Mouse (Mus musculus) left cerebral cortex, postnatal 25 days (tissue): ENCODE measurements at regions not wholly inside any gene's neighbourhood (a gene's known extent, or its start where the extent isn't known, plus 50 kb on each side); places are given as distances from the start of the nearest gene placed in this dataset.

Experiments
- DNase-seq, 2 experiments: peaks; one replicate each; pipeline ENCODE4 v3.0.0; 2022; ENCODE audit warnings: low spot score in 2 of 2, mixed read lengths in 1 of 2
- intact Hi-C: fragments of 180-260 bp; cut with DNase I; formaldehyde crosslinking; loops from one replicate; pipeline ENCODE4 v1.15.1; 2025

GRCm38 (mm10) chr7:136660401-136660800, 234.0 kb upstream of the Mgmt start:
- DNase-seq: no peak
- intact Hi-C loops: no loop called here

- intact Hi-C loops: no loop called here
Observed at GRCm38 (mm10) chr7:136664424-136665082, 229.9 kb upstream of the Mgmt start.

GRCm38 (mm10) chr7:136665901-136666300, 228.5 kb upstream of the Mgmt start:
- intact Hi-C loops: no loop called here
- DNase-seq: no peak

More at GRCm38 (mm10) chr7:136664424-136665082, 229.9 kb upstream of the Mgmt start:
- no peak for DNase-seq

- intact Hi-C loops: no loop called here
Observed at GRCm38 (mm10) chr7:136666707-136667106, 227.7 kb upstream of the Mgmt start.

GRCm38 (mm10) chr7:136670675-136671074, 223.7 kb upstream of the Mgmt start:
- DNase-seq: no peak

More at GRCm38 (mm10) chr7:136666707-136667106, 227.7 kb upstream of the Mgmt start:
- no peak for DNase-seq

GRCm38 (mm10) chr7:136674159-136674558, 220.3 kb upstream of the Mgmt start:
- DNase-seq: no peak
- intact Hi-C loops: no loop called here

More at GRCm38 (mm10) chr7:136670675-136671074, 223.7 kb upstream of the Mgmt start:
- intact Hi-C loops: no loop called here

GRCm38 (mm10) chr7:136675041-136675440, 219.4 kb upstream of the Mgmt start:
- intact Hi-C loops: no loop called here
- DNase-seq: no peak

GRCm38 (mm10) chr7:136676104-136676503, 218.3 kb upstream of the Mgmt start:
- no peak for DNase-seq
- intact Hi-C loops: no loop called here

- intact Hi-C loops: no loop called here
- no peak for DNase-seq
Observed at GRCm38 (mm10) chr7:136676987-136677545, 217.3 kb upstream of the Mgmt start.

- intact Hi-C loops: no loop called here
- no peak for DNase-seq
Observed at GRCm38 (mm10) chr7:136689579-136689978, 204.8 kb upstream of the Mgmt start.

GRCm38 (mm10) chr7:136706246-136706645, 188.2 kb upstream of the Mgmt start:
- intact Hi-C loops: no loop called here

GRCm38 (mm10) chr7:136707200-136708003, 187.0 kb upstream of the Mgmt start:
- no peak for DNase-seq
- intact Hi-C loops: no loop called here

More at GRCm38 (mm10) chr7:136706246-136706645, 188.2 kb upstream of the Mgmt start:
- DNase-seq: no peak

GRCm38 (mm10) chr7:136708004-136708435, 186.4 kb upstream of the Mgmt start:
- intact Hi-C loops: no loop called here
- DNase-seq: no peak

GRCm38 (mm10) chr7:136710653-136711052, 183.8 kb upstream of the Mgmt start:
- intact Hi-C loops: no loop called here
- no peak for DNase-seq

GRCm38 (mm10) chr7:136712962-136713640, 181.3 kb upstream of the Mgmt start:
- peak in 1 of 2 experiments; percentile 5 for DNase-seq
- intact Hi-C loops: no loop called here

- intact Hi-C loops: no loop called here
- no peak for DNase-seq
Observed at GRCm38 (mm10) chr7:136727628-136728402, 166.6 kb upstream of the Mgmt start.

GRCm38 (mm10) chr7:136742171-136742570, 152.2 kb upstream of the Mgmt start:
- no peak for DNase-seq
- intact Hi-C loops: no loop called here

GRCm38 (mm10) chr7:136745412-136745811, 149.0 kb upstream of the Mgmt start:
- intact Hi-C loops: no loop called here
- DNase-seq: no peak

GRCm38 (mm10) chr7:136751477-136751876, 142.9 kb upstream of the Mgmt start:
- DNase-seq: no peak
- intact Hi-C loops: no loop called here
